Mouse (Mus musculus) intestine, embryonic 15.5 days (tissue): ENCODE measurements at regions not wholly inside any gene's neighbourhood (a gene's known extent, or its start where the extent isn't known, plus 50 kb on each side); places are given as distances from the start of the nearest gene placed in this dataset.

Experiments used
- ATAC-seq: fragments of 200-750 bp; cut with Nextera tagmentation; 2 replicates; pipeline ENCODE4 v1.8.0; 2017; ENCODE audit warnings: moderate TSS enrichment, moderate library complexity
- H3K27ac ChIP-seq: fragments of 300-500 bp; sonication (generic); 2 replicates; pipeline ENCODE4 v1.5.1; 2015; ENCODE audit warnings: mild to moderate bottlenecking, inconsistent platforms
- H3K27me3 ChIP-seq: fragments of 300-500 bp; sonication (generic); replicated peaks from 2 replicates; pipeline ENCODE4 v1.6.1; 2015; ENCODE audit warnings: inconsistent platforms
- H3K36me3 ChIP-seq: fragments of 300-500 bp; sonication (generic); 2 replicates; pipeline ENCODE4 v1.6.1; 2015; ENCODE audit warnings: inconsistent platforms
- H3K4me1 ChIP-seq: fragments of 300-500 bp; sonication (generic); replicated peaks from 2 replicates; pipeline ENCODE4 v1.6.1; 2015; ENCODE audit warnings: inconsistent platforms
- H3K4me2 ChIP-seq: fragments of 300-500 bp; sonication (generic); replicated peaks from 2 replicates; pipeline ENCODE4 v1.6.1; 2015; ENCODE audit warnings: mild to moderate bottlenecking, inconsistent platforms
- H3K4me3 ChIP-seq: fragments of 300-500 bp; sonication (generic); replicated peaks from 2 replicates; pipeline ENCODE4 v1.5.1; 2015; ENCODE audit warnings: inconsistent platforms
- H3K9ac ChIP-seq: fragments of 300-500 bp; sonication (generic); 2 replicates; pipeline ENCODE4 v1.6.1; 2015; ENCODE audit warnings: inconsistent platforms
- H3K9me3 ChIP-seq: fragments of 300-500 bp; sonication (generic); 2 replicates; pipeline ENCODE4 v1.6.1; 2016; ENCODE audit warnings: inconsistent platforms
- WGBS: fragments of 180-500 bp; shearing (Covaris S2); methylation state at CpG from one replicate; pipeline ENCODE4 v1.1.7; 2015; 5-methylcytosine and 5-hydroxymethylcytosine counted together

DNA sequence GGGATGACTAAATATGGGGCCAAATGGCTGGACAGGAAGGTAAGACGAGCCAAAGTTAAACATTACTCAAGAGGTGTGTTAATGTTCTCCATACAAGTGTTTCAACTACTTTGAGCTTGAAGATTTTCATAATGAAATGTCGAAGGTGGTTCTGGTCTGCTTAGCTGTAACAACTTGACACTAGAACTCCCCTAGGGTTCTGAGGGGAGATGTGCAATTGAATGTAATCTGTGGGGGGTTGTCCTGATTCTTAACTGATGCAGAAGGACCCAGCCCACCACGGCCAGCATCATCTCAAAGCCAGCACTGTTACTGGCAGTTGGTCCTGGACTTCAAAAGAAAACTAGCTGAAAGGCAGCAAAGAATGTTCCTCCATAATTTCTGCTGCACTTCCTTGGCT lies 55.3 kb downstream of the Gpr88 start:
- Histone ChIP-seq H3K4me1 (no peaks in the 10 kb centered on the region), H3K4me3 (no peak overlapping the region), H3K27me3 (no peaks in the 10 kb centered on the region), H3K9me3 (no peaks in the 10 kb centered on the region), H3K36me3 (no peaks in the 10 kb centered on the region), H3K4me2 (no peak overlapping the region), H3K9ac (no peak overlapping the region), H3K27ac (no peak overlapping the region)
- ATAC-seq, result no peak
- 40% methylated on average over 3 of the region's 3 CpGs for WGBS

DNA sequence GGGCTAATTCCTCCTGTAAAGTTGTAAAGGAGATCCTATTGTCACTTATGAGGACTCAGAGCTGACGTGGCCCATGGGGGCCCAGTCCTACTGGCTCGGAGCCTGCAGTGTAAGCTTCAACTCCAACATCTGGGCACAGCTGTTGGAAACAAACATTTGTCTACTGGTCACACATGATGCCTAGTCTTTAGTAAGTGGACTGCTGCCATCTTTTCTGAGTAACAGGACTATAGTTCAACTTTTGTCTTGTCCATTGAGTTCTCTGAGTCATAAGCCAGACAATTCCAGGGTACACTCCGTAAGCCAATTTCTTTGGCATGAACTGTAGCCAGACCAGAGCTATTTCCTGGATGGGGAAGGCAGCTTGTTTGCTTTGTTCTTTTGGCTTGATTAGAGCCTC lies 58.6 kb downstream of the Gpr88 start:
- H3K27ac ChIP-seq, result no peak overlapping the region
- ATAC-seq, result no peak; the same call in 1 of the 2 replicates

DNA sequence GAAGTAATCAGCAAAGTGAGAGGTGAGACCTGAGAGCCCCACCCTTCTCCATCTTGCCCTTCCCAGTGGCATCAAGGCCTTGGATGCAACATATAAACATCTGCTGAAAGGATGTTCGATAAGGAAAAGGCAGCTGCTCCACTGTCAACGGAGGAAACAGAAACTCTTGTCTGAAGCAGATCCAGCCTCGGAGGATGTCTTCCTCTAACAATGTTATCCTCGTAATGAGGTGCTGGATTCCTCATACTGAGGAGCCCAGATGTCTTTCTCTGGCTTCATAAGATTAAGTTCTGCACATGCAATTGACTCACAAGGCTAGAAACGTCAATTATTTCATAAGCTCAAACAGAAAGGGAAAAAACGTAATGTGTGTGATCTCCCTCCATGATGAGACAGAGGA lies 61.8 kb upstream of the Vcam1 start:
- 60% methylated on average over 6 of the region's 6 CpGs for WGBS
- no peak overlapping the region for H3K4me3 ChIP-seq
- no peak for ATAC-seq

More for the DNA sequence above, 58.6 kb downstream of the Gpr88 start:
- H3K27me3 ChIP-seq, result no peaks in the 10 kb centered on the region
- no peaks in the 10 kb centered on the region for H3K4me1 ChIP-seq
- no peaks in the 10 kb centered on the region for H3K9me3 ChIP-seq
- 67% methylated on average over 3 of the region's 3 CpGs for WGBS
- H3K4me3 ChIP-seq, result no peak overlapping the region
- no peak overlapping the region for H3K4me2 ChIP-seq
- H3K9ac ChIP-seq, result no peak overlapping the region
- no peaks in the 10 kb centered on the region for H3K36me3 ChIP-seq

DNA sequence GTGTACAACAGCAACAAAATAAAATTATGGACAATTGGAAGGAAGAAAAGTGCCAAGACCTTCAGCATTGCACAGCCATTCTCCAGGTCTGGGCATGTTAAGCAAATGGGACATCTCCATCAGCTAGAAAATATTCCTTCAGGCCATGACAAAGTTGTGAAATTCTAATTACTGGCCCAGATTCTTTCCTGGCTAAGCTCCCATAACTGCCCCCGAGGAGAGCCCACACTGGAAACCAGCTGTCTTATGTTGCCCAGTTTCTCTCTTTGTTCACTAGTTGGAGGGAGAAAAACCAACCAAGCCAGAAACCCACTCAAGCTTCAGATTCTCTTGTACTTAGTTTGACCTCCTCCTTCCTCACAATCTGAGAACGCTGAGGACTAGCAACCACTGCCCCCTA lies 61.2 kb upstream of the Vcam1 start:
- Histone ChIP-seq H3K9ac (no peak overlapping the region), H3K4me2 (no peak overlapping the region), H3K27ac (no peak overlapping the region), H3K4me3 (no peak overlapping the region), H3K4me1 (no peaks in the 10 kb centered on the region), H3K9me3 (no peaks in the 10 kb centered on the region), H3K36me3 (no peaks in the 10 kb centered on the region), H3K27me3 (no peaks in the 10 kb centered on the region)
- no peak for ATAC-seq
- 61% methylated on average over 2 of the region's 2 CpGs for WGBS

More for the DNA sequence above, 61.8 kb upstream of the Vcam1 start:
- H3K9me3 ChIP-seq, result no peaks in the 10 kb centered on the region
- no peaks in the 10 kb centered on the region for H3K27me3 ChIP-seq
- H3K4me1 ChIP-seq, result no peaks in the 10 kb centered on the region
- no peaks in the 10 kb centered on the region for H3K36me3 ChIP-seq
- no peak overlapping the region for H3K4me2 ChIP-seq
- no peak overlapping the region for H3K9ac ChIP-seq
- H3K27ac ChIP-seq, result no peak overlapping the region

DNA sequence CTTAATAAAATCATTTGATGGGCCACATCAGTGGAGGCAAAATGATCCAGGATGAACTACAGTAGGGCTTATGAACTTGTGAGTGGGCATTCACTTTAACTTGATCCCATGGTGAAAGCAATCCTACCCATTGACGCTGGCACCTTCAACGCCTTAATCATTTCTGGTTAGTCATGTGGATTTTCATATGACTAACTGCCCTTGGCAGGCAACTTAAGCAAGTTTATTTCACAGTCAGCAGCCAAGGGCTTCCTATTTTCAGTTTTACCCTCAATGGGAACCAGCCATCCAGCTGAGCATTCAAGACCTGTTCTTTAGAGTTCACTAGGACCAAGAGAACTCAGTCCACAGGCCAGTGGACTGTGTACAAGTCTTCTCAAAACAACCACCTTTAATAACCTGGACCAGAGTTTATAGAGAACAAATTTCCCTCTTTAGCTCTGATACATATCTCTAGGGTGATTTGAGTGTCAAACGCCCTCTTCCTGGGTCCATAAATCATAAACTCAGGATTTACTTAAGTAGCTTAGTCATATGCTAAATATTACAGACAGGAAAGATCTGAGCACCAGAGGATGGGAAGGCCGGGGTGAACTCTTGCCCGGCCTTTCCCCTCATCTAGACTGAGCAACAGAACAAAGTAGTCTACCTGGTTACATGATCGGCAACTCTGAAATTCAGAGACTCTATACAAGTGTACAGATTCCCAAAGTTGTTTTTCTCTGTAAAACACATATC lies 60.0 kb upstream of the Vcam1 start:
- no peak overlapping the region for H3K4me2 ChIP-seq
- H3K4me3 ChIP-seq, result no peak overlapping the region
- no peaks in the 10 kb centered on the region for H3K27me3 ChIP-seq
- 75% methylated on average over 6 of the region's 6 CpGs for WGBS
- H3K9ac ChIP-seq, result no peak overlapping the region
- no peaks in the 10 kb centered on the region for H3K36me3 ChIP-seq
- ATAC-seq, result peak; percentile 51
- H3K4me1 ChIP-seq, result no peaks in the 10 kb centered on the region
- no peak overlapping the region for H3K27ac ChIP-seq
- H3K9me3 ChIP-seq, result no peaks in the 10 kb centered on the region

DNA sequence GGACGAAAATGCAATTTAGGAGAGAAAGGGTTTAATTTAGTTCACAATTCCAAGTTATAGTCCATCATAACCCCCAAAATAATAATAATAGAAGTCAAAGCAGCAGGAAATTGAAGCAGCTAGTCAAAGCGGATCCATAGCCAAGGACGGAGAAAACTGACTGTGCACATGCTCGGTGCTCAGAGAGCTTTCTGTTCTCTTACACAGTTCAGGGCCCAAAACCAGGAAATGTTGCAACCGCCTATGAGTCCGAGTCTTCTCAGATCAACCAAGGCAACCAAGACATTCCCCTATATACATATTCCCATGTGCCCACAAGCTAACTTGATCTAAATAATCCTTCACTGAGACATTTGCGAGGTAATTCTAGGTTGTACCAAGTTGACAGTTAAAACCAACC lies 55.7 kb upstream of the Vcam1 start:
- Histone ChIP-seq H3K4me3 (no peak overlapping the region), H3K9me3 (no peaks in the 10 kb centered on the region), H3K27me3 (no peaks in the 10 kb centered on the region), H3K4me2 (no peak overlapping the region), H3K36me3 (no peaks in the 10 kb centered on the region), H3K9ac (no peak overlapping the region), H3K4me1 (no peaks in the 10 kb centered on the region), H3K27ac (no peak overlapping the region)
- no peak for ATAC-seq
- WGBS, result 91% methylated on average over 7 of the region's 7 CpGs

DNA sequence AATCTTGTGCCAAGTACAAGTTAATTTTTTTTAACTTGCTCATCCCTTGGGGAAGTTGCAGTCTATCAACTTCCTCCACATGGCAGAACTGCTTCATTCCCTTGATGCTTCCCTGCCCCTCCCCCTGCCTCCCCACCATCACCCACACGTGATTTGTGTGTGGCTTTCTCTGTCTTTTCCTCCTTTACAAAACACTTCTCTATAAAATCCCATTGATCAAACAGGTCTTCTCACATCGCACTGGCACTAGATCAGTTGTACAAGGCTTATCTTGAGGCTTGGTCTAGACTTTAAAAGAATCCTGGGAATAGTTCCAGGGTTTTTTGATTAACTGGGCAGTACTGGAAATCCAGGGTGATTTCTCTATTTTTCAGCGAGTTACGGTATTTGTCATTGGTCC lies 55.0 kb upstream of the Vcam1 start:
- Histone ChIP-seq H3K9me3 (no peaks in the 10 kb centered on the region), H3K36me3 (no peaks in the 10 kb centered on the region), H3K27me3 (no peaks in the 10 kb centered on the region), H3K9ac (no peak overlapping the region), H3K27ac (no peak overlapping the region), H3K4me3 (no peak overlapping the region), H3K4me1 (no peaks in the 10 kb centered on the region), H3K4me2 (no peak overlapping the region)
- 63% methylated on average over 4 of the region's 4 CpGs for WGBS
- no peak for ATAC-seq

DNA sequence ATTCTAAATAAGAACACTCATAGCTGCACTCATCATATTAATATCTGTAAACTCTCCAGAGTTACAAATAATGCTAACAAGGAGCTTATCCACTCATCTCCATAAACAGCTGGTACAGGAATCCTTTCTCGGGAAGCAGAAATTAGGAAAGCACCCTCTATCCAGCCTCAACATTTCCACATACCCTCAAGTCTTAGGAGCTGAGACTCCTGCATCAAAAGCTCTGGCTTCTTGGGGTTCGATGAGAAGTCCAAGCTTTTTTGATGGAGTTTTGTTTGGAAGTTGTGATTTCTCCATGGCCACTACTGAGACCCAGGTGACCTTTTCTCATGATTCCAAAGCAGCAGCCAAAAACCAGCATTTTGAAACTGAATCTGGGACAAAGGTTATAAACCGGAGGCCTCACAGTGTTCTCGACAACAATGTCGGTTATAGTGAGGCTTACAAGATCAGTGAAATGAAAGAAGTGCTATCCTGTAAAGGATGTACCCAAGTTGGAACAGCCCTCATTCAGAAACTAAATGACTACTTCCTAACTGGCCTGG lies 50.9 kb upstream of the Vcam1 start:
- no peak for ATAC-seq
- Histone ChIP-seq H3K36me3 (no peaks in the 10 kb centered on the region), H3K4me2 (no peak overlapping the region), H3K9me3 (no peaks in the 10 kb centered on the region), H3K27ac (no peak overlapping the region), H3K27me3 (no peaks in the 10 kb centered on the region), H3K9ac (no peak overlapping the region), H3K4me3 (no peak overlapping the region), H3K4me1 (no peaks in the 10 kb centered on the region)
- 87% methylated on average over 5 of the region's 5 CpGs for WGBS
